Mouse (Mus musculus): ENCODE measurements around the gene Rpl36-ps4.
A peak's percentile ranks its signal among the peaks of the same experiment; 100 is the strongest.

Rpl36-ps4 gene

GRCm38 (mm10) chr17:87920677-87921076 lies at the start of gene Rpl36-ps4:
Gene Rpl36-ps4 (plus strand): TSS chr17:87920977.
- no peak for DNase-seq (ENCODE audit: low read depth, low spot score)

- DNase-seq (ENCODE audit: low read depth, low spot score): no peak
Measured at GRCm38 (mm10) chr17:87871461-87872126, 49.2 kb upstream of the Rpl36-ps4 start.

- no peak for DNase-seq (ENCODE audit: low read depth, low spot score)
Measured at GRCm38 (mm10) chr17:87872286-87872685, 48.5 kb upstream of the Rpl36-ps4 start.

- DNase-seq (ENCODE audit: low read depth, low spot score): no peak
Measured at GRCm38 (mm10) chr17:87873456-87873855, 47.3 kb upstream of the Rpl36-ps4 start.

GRCm38 (mm10) chr17:87873943-87874342 lies 46.8 kb upstream of the Rpl36-ps4 start:
- no peak for DNase-seq (ENCODE audit: low read depth, low spot score)

- DNase-seq (ENCODE audit: low read depth, low spot score): no peak
Measured at GRCm38 (mm10) chr17:87875346-87875920, 45.3 kb upstream of the Rpl36-ps4 start.

- DNase-seq (ENCODE audit: low read depth, low spot score): no peak
Measured at GRCm38 (mm10) chr17:87876295-87877000, 44.3 kb upstream of the Rpl36-ps4 start.

GRCm38 (mm10) chr17:87877207-87878073 lies 43.3 kb upstream of the Rpl36-ps4 start:
- peak; percentile 55 for DNase-seq (ENCODE audit: low read depth, low spot score)

- DNase-seq (ENCODE audit: low read depth, low spot score): no peak
Measured at GRCm38 (mm10) chr17:87878556-87879483, 42.0 kb upstream of the Rpl36-ps4 start.

- DNase-seq (ENCODE audit: low read depth, low spot score): no peak
Measured at GRCm38 (mm10) chr17:87879484-87880225, 41.1 kb upstream of the Rpl36-ps4 start.

GRCm38 (mm10) chr17:87882594-87882993 lies 38.2 kb upstream of the Rpl36-ps4 start:
- no peak for DNase-seq (ENCODE audit: low read depth, low spot score)

GRCm38 (mm10) chr17:87897175-87897574 lies 23.6 kb upstream of the Rpl36-ps4 start:
- DNase-seq (ENCODE audit: low read depth, low spot score): no peak

- DNase-seq (ENCODE audit: low read depth, low spot score): no peak
Measured at GRCm38 (mm10) chr17:87900677-87901076, 20.1 kb upstream of the Rpl36-ps4 start.

- DNase-seq (ENCODE audit: low read depth, low spot score): no peak
Measured at GRCm38 (mm10) chr17:87901163-87901562, 19.6 kb upstream of the Rpl36-ps4 start.

- no peak for DNase-seq (ENCODE audit: low read depth, low spot score)
Measured at GRCm38 (mm10) chr17:87903213-87903612, 17.6 kb upstream of the Rpl36-ps4 start.

- no peak for DNase-seq (ENCODE audit: low read depth, low spot score)
Measured at GRCm38 (mm10) chr17:87903725-87904124, 17.1 kb upstream of the Rpl36-ps4 start.

GRCm38 (mm10) chr17:87915386-87915785 lies 5.4 kb upstream of the Rpl36-ps4 start:
- no peak for DNase-seq (ENCODE audit: low read depth, low spot score)

- peak; percentile 27 for DNase-seq (ENCODE audit: low read depth, low spot score)
Measured at GRCm38 (mm10) chr17:87918121-87918520, 2.7 kb upstream of the Rpl36-ps4 start.

GRCm38 (mm10) chr17:87934326-87934725 lies 13.5 kb downstream of the Rpl36-ps4 start:
- DNase-seq (ENCODE audit: low read depth, low spot score): no peak

GRCm38 (mm10) chr17:87934736-87935135 lies 14.0 kb downstream of the Rpl36-ps4 start:
- DNase-seq (ENCODE audit: low read depth, low spot score): no peak
